Mouse (Mus musculus) left cerebral cortex, adult 6 months (tissue): Measurements from ENCODE around the gene Alkbh1. TPM values are rescaled to one million over a fixed set of nuclear protein-coding genes. Genes with fewer than 3 reads are reported as not detected.

ENCODE experiments used
- long read RNA-seq, 2 experiments: library from polyadenylated mRNA; unstranded; transcript quantifications; one replicate each; pipeline ENCODE4 v2.0.0; 2019 to 2020
- polyA plus RNA-seq: library from polyadenylated mRNA; unstranded; fragments of <200 nt; fragmentation: Nextera tagmentation; gene quantifications from 2 replicates; pipeline ENCODE4 v1.2.3, GENCODE M21; 2021

The Alkbh1 gene
- polyA plus RNA-seq: 5.7 and 10.5 TPM in 2 replicates
- long read RNA-seq, experiment 1, transcript Alkbh1-208 (6 exons, 1,883 nt): minor isoform, 6 of 90 reads
- long read RNA-seq, experiment 1, transcript Alkbh1-209 (6 exons, 3,857 nt): major isoform, 53 of 90 reads
- long read RNA-seq, experiment 1, partial matches to known transcripts: 7 of 90 reads
- long read RNA-seq, experiment 1, other reads (novel, unspliced or antisense): 16 of 90 reads
- long read RNA-seq, experiment 2, partial matches to known transcripts: 0 of 12 reads
- long read RNA-seq, experiment 2, other reads (novel, unspliced or antisense): 3 of 12 reads

DNA sequence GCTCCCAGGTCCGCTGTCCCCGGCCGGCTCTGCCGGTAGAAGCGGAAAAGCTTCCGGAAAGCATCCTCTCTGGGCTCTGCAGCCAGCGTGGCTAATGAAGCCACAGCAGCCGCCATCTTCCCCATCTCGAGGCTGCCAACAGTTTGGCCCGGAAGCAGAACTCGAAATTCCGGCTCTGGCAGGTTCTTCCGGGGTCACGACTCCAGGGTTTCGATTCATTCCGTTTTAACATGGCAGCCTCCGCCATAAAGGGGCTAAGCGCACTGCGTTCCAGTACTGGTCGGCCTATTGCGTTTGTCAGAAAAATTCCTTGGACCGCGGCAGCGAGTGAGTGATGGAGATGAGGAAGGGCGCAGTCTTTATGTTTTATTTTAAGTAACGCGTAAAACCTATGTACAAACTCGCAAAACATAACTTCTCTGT is at the start of gene Alkbh1, which contains the start of gene Slirp:
Gene Alkbh1 (minus strand): TSS at position 318 of the 423 bp plus-strand sequence.
Gene Slirp (plus strand): TSS at position 197 of the 423 bp plus-strand sequence.

DNA sequence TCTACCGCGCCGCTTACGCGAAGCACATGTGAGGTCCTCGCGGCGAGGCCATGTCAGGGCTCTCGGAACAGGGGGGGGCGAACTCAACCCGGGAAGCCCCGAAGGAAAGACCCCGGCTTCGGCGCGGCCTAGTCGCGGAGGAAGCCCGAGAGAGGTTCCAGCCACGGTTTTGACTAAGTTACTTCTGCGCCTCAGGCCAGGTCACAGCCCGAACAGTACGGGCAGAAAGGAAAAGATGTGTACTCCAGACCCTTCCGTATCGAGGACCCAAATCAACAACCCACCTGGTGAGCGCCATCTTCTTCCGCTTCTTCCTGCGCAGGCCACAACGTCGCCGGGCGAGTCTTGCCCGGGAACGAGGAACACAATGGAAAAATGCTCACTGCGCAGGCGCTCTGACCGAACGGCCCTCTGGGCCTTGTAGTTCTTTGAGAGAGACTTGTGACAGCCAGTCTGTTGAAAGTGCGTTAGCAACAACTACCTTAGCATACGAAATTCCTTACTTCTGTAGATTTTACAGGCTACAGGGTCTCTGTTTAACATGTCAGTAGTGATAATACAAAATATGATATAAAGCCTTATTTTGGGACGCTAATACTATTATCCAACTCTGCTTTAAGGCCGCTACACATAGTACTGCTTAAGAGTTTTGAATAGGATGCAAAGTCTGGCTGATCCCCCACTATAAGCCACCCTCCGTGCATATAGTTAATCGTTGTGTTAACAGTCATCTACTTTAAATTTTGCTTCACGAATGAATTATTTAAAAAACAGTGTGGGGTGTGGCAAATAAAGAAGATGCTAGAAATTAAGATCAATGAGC is 28.4 kb upstream of the Alkbh1 start, which contains the start of gene Snw1:
Gene Snw1 (minus strand): TSS at position 311 of the 823 bp plus-strand sequence.

DNA sequence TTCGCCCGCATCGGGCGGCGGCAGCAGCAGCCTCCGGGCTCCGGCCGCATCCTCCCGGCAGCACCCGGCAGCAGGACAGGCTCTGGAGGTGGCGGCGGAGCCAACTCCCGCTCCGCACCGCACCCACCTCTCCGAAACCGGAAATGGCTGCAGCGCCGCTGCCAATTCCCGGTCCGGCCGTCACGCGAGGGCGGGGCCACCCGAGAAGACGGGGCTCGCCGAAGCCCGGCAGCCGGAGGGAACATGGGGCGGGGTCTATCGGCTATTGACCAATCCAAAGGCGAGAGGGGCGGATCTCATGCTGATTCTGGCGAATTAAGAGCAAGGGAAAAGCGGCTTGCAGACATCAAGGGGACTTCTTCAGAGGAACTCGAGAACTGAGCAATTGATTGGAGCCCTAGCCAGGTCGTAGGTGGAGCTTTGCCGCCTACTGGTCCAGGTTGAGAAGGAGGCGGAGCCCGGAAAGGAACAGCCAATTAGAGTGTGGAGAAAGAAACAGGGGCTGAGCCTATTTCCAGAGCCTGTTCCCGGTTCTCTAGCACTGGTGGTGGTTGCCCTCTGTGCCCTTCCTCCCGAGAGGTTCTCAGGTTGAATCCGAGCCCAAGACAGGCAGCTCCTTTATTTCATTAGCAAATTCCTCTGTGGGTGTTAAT is 55.6 kb downstream of the Alkbh1 start, which contains the start of gene Sptlc2:
Gene Sptlc2 (minus strand): TSS at position 234 of the 653 bp plus-strand sequence.

Other genes starting within 250 kb of the Alkbh1 start
- gene Samd15, start 244.3 kb downstream of the Alkbh1 start, polyA plus RNA-seq: 2.7 and 3.2 TPM in 2 replicates
- 3.6 and 9.2 TPM in 2 replicates for gene Tmed8, start 243.6 kb downstream of the Alkbh1 start, polyA plus RNA-seq
- gene Noxred1, start 205.3 kb downstream of the Alkbh1 start, polyA plus RNA-seq: 0.11 and 0.12 TPM in 2 replicates
- 30.4 and 32.3 TPM in 2 replicates for gene Vipas39, start 177.8 kb downstream of the Alkbh1 start, polyA plus RNA-seq
- 140 and 151 TPM in 2 replicates for gene Ahsa1, start 177.5 kb downstream of the Alkbh1 start, polyA plus RNA-seq
- 0.09 TPM in 1 of 2 replicates, not detected in the other for gene Ism2, start 144.3 kb downstream of the Alkbh1 start, polyA plus RNA-seq
- gene Sptlc2, start 55.7 kb downstream of the Alkbh1 start, polyA plus RNA-seq: 22.0 and 26.6 TPM in 2 replicates
- 374 and 398 TPM in 2 replicates for gene Slirp, start 121 bp downstream of the Alkbh1 start, polyA plus RNA-seq
- gene Snw1, start 28.3 kb upstream of the Alkbh1 start, polyA plus RNA-seq: 54.4 and 58.2 TPM in 2 replicates
- gene Gm5788, start 50.7 kb upstream of the Alkbh1 start, polyA plus RNA-seq: not detected in 2 replicates
- gene Gm8300, start 70.3 kb upstream of the Alkbh1 start, polyA plus RNA-seq: not detected in 2 replicates
- not detected in 2 replicates for gene Oog1, start 158.7 kb upstream of the Alkbh1 start, polyA plus RNA-seq
- not detected in 2 replicates for gene Gm4027, start 174.9 kb upstream of the Alkbh1 start, polyA plus RNA-seq
- not detected in 2 replicates for gene Gm16381, start 200.6 kb upstream of the Alkbh1 start, polyA plus RNA-seq